Mouse (Mus musculus) forelimb bud, embryonic 11.5 days (tissue): ENCODE measurements at regions not wholly inside any gene's neighbourhood (a gene's known extent, or its start where the extent isn't known, plus 50 kb on each side); places are given as distances from the start of the nearest gene placed in this dataset.

Source experiments
- DNase-seq: peaks from one replicate; pipeline ENCODE4 v3.0.0-alpha.2; 2012; ENCODE audit warnings: low read depth, low spot score

GRCm38 (mm10) chr8:60372681-60373398 is 130.2 kb downstream of the Gm10283 start:
- DNase-seq, result no peak

- peak; percentile 31 for DNase-seq
Measured at GRCm38 (mm10) chr8:60348291-60348690, 154.7 kb downstream of the Gm10283 start.

GRCm38 (mm10) chr8:60345830-60346420 is 157.1 kb downstream of the Gm10283 start:
- no peak for DNase-seq

- no peak for DNase-seq
Measured at GRCm38 (mm10) chr8:60315478-60315877, 187.5 kb downstream of the Gm10283 start.

- no peak for DNase-seq
Measured at GRCm38 (mm10) chr8:60313977-60314854, 188.8 kb downstream of the Gm10283 start.

GRCm38 (mm10) chr8:60310136-60310535 is 192.9 kb downstream of the Gm10283 start:
- no peak for DNase-seq

GRCm38 (mm10) chr8:60301282-60301681 is 201.7 kb downstream of the Gm10283 start:
- DNase-seq, result no peak

- DNase-seq, result no peak
Measured at GRCm38 (mm10) chr8:60277211-60277801, 225.7 kb downstream of the Gm10283 start.

- no peak for DNase-seq
Measured at GRCm38 (mm10) chr8:60250341-60250740, 252.7 kb downstream of the Gm10283 start.

GRCm38 (mm10) chr8:60249704-60250103 is 253.3 kb downstream of the Gm10283 start:
- no peak for DNase-seq

- DNase-seq, result no peak
Measured at GRCm38 (mm10) chr8:60247601-60248000, 255.4 kb downstream of the Gm10283 start.

- DNase-seq, result no peak
Measured at GRCm38 (mm10) chr8:60241366-60241765, 261.6 kb downstream of the Gm10283 start.

- DNase-seq, result no peak
Measured at GRCm38 (mm10) chr8:60220946-60221345, 282.1 kb downstream of the Gm10283 start.

- DNase-seq, result no peak
Measured at GRCm38 (mm10) chr8:60195641-60196040, 307.4 kb downstream of the Gm10283 start.

GRCm38 (mm10) chr8:60167716-60168272 is 335.2 kb downstream of the Gm10283 start:
- DNase-seq, result no peak
